Mouse (Mus musculus) stomach, embryonic 16.5 days (tissue): ENCODE results near the gene Rhox1. TPM values are rescaled to one million over a fixed set of nuclear protein-coding genes. Genes with fewer than 3 reads are reported as not detected.
A peak's percentile ranks its signal among the peaks of the same experiment; 100 is the strongest.
"Not testable (repeated sequence)": the region's sequence is repeated elsewhere in the genome, so short reads cannot be mapped to it uniquely, and the experiment has no call there.

Experiments used
- ATAC-seq: fragments of 200-750 bp; cut with Nextera tagmentation; 2 replicates; pipeline ENCODE4 v1.8.0; 2017; ENCODE audit warnings: moderate number of reproducible peaks, moderate TSS enrichment; ENCODE audit not compliant: insufficient read depth, low FRiP score
- H3K27ac ChIP-seq: fragments of 300-500 bp; sonication (generic); 2 replicates; pipeline ENCODE4 v1.5.1; 2014; ENCODE audit warnings: low read length
- H3K27me3 ChIP-seq: fragments of 300-500 bp; sonication (generic); 2 replicates; pipeline ENCODE4 v1.6.1; 2014; ENCODE audit warnings: low read length, control low read depth, mixed read lengths; ENCODE audit not compliant: control insufficient read depth, insufficient read depth
- H3K36me3 ChIP-seq: fragments of 300-500 bp; sonication (generic); 2 replicates; pipeline ENCODE4 v1.6.1; 2014; ENCODE audit warnings: low read length; ENCODE audit not compliant: control insufficient read depth, insufficient read depth
- H3K4me1 ChIP-seq: fragments of 300-500 bp; sonication (generic); 2 replicates; pipeline ENCODE4 v1.6.1; 2014; ENCODE audit warnings: low read length, control low read depth, mixed read lengths; ENCODE audit not compliant: control insufficient read depth, insufficient read depth
- H3K4me2 ChIP-seq: fragments of 300-500 bp; sonication (generic); 2 replicates; pipeline ENCODE4 v1.6.1; 2014; ENCODE audit warnings: low read depth, low read length, mixed read lengths
- H3K4me3 ChIP-seq: fragments of 300-500 bp; sonication (generic); replicated peaks from 2 replicates; pipeline ENCODE4 v1.5.1; 2014; ENCODE audit warnings: mild to moderate bottlenecking, low read length
- H3K9ac ChIP-seq: fragments of 300-500 bp; sonication (generic); 2 replicates; pipeline ENCODE4 v1.6.1; 2014; ENCODE audit warnings: low read length
- H3K9me3 ChIP-seq: fragments of 300-500 bp; sonication (generic); replicated peaks from 2 replicates; pipeline ENCODE4 v1.6.1; 2016; ENCODE audit warnings: low read length, control low read depth; ENCODE audit not compliant: control insufficient read depth
- WGBS: fragments of 180-500 bp; shearing (Covaris S2); extraction: QIAGEN DNeasy Blood & Tissue Kit; methylation state at CpG from one replicate; pipeline ENCODE4 v1.1.7; 2014; 5-methylcytosine and 5-hydroxymethylcytosine counted together
- polyA plus RNA-seq: library from polyadenylated mRNA; unstranded; fragments of >200 nt; fragmentation: Nextera tagmentation; extraction: Ambion mirVana; gene quantifications from 2 replicates; pipeline ENCODE4 v1.2.1, GENCODE M21; 2015

Rhox1 gene
- polyA plus RNA-seq: not detected in 2 replicates

- not testable (repeated sequence) for H3K36me3 ChIP-seq, H3K4me1 ChIP-seq, H3K9ac ChIP-seq, ATAC-seq, H3K4me2 ChIP-seq, H3K27ac ChIP-seq, H3K27me3 ChIP-seq, H3K4me3 ChIP-seq, H3K9me3 ChIP-seq
- WGBS: 50% methylated on average over 1 of the region's 1 CpGs
Measured at GRCm38 (mm10) chrX:37222158-37222557, at the start of gene Rhox1. Rhox1 (minus strand) TSS chrX:37222258.

- H3K36me3 ChIP-seq, H3K9me3 ChIP-seq, H3K27ac ChIP-seq, H3K27me3 ChIP-seq, H3K9ac ChIP-seq, H3K4me3 ChIP-seq, ATAC-seq, H3K4me2 ChIP-seq, H3K4me1 ChIP-seq: not testable (repeated sequence)
- WGBS: 95% methylated on average over 10 of the region's 19 CpGs
Measured at GRCm38 (mm10) chrX:37265038-37265437, 43.0 kb upstream of the Rhox1 start, which contains the start of gene Rhox4a. Rhox4a (plus strand) TSS chrX:37265338.

GRCm38 (mm10) chrX:37249619-37250018, 27.6 kb upstream of the Rhox1 start, which contains the start of gene Rhox3a:
Rhox3a (plus strand) TSS chrX:37249919.
- H3K27ac ChIP-seq, ATAC-seq: not testable (repeated sequence)
- 100% methylated on average over 1 of the region's 3 CpGs for WGBS

DNA sequence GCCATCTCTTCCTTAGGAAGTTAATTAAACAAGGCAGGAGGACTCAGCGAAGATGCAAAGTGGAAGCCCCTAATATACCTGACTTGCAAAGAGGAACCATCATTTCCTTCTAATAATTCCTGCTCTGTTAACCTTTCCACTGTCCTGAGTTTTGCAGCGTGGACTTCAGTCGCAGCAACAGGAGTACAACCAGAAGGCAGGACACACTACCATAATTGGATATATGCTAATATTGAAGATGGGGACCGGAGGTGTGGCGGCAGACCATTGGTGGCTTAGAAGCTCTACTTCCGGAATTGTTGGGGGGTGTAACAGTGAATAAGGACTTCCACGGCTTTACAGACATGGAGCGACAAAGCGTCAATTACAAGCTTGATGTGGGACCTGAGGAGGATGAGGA, 22.6 kb upstream of the Rhox1 start, which contains the start of gene Rhox2a:
TSS of gene Rhox2a (plus strand) at position 301 of the 400 bp plus-strand sequence.
- not testable (repeated sequence) for ATAC-seq, H3K9ac ChIP-seq, H3K4me2 ChIP-seq, H3K4me3 ChIP-seq, H3K9me3 ChIP-seq, H3K4me1 ChIP-seq, H3K36me3 ChIP-seq, H3K27me3 ChIP-seq, H3K27ac ChIP-seq
- WGBS: no CpG with 5 or more reads among the region's 9 CpGs

More at GRCm38 (mm10) chrX:37249619-37250018, 27.6 kb upstream of the Rhox1 start, which contains the start of gene Rhox3a:
- H3K4me2 ChIP-seq, H3K4me3 ChIP-seq, H3K9ac ChIP-seq, H3K4me1 ChIP-seq, H3K36me3 ChIP-seq, H3K27me3 ChIP-seq, H3K9me3 ChIP-seq: not testable (repeated sequence)

DNA sequence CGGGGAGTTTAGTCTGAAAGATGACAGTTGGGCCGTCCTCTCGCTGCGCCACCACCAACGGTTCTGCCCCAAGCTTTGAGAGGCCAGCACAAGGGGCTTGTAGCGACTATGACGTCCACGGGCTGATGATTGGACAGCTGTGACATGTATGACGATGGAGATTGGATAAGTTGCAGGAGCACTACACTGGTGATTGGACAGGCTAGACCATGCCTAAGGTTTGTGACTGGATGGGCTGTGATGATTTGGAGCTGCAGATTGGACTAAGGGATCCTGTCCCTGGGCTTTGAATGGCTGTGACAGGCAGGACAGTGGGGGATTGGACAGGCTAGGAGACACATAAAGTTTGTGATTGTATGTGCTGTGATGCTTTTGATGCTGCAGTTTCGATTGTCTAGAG, 11.1 kb downstream of the Rhox1 start, which contains the start of gene Gm9:
TSS of gene Gm9 (minus strand) at position 101 of the 400 bp plus-strand sequence.
- Histone ChIP-seq H3K4me2 (no peak within 1 kb of the TSS), H3K4me3 (no peak within 1 kb of the TSS), H3K36me3 (no peaks in the 10 kb centered on the region), H3K9ac (no peak within 1 kb of the TSS), H3K9me3 (no peaks in the 10 kb centered on the region), H3K4me1 (no peaks in the 10 kb centered on the region), H3K27ac (no peak within 1 kb of the TSS), H3K27me3 (no peaks in the 10 kb centered on the region)
- no peak for ATAC-seq
- 81% methylated on average over 10 of the region's 10 CpGs for WGBS

DNA sequence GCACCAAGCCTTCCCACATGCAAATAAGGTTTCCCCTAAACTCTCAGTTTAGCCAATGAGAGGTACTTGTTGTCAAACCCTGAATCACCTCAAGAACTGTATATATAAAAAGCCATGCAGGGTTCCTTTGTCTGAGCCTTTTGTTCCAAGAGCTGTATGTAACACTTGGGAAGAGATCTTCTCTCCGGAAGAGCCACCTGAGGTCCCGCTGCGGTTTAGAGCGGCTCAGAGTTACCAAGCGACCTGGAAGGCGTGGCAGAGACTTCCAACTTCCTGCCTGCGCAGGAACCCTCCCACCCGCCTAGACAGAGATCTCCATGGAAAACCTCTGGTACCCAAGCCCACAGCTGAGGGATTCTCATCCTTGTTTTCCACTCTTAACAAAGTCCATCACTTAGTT, 23.4 kb downstream of the Rhox1 start:
- H3K4me2 ChIP-seq: no peak overlapping the region
- no peaks in the 10 kb centered on the region for H3K4me1 ChIP-seq
- no peak overlapping the region for H3K9ac ChIP-seq
- 49% methylated on average over 8 of the region's 8 CpGs for WGBS
- no peaks in the 10 kb centered on the region for H3K9me3 ChIP-seq
- H3K27ac ChIP-seq: no peak overlapping the region
- no peak overlapping the region for H3K4me3 ChIP-seq
- no peaks in the 10 kb centered on the region for H3K36me3 ChIP-seq
- no peaks in the 10 kb centered on the region for H3K27me3 ChIP-seq
- ATAC-seq: no peak

DNA sequence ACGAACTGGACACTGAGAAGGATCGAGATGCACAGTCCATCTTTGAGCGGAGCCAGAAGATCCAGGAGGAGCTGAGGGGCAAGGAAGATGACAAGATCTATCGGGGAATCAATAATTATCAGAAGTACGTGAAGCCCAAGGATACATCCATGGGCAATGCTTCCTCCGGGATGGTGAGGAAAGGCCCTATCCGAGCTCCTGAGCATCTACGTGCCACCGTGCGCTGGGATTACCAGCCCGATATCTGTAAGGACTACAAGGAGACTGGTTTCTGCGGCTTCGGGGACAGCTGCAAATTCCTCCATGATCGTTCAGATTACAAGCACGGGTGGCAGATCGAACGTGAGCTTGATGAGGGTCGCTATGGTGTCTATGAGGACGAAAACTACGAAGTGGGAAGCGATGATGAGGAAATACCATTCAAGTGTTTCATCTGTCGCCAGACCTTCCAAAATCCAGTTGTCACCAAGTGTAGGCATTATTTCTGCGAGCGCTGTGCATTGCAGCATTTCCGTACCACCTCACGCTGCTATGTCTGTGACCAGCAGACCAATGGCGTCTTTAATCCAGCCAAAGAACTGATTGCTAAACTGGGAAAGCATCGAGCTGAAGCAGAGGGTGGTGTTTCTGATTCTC, 30.2 kb downstream of the Rhox1 start:
- ATAC-seq: no peak
- Histone ChIP-seq H3K4me2 (peak overlapping the region; percentile 61), H3K4me3 (peak overlapping the region; percentile 62), H3K4me1 (no peaks in the 10 kb centered on the region), H3K9me3 (no peaks in the 10 kb centered on the region), H3K36me3 (no peaks in the 10 kb centered on the region), H3K27me3 (no peaks in the 10 kb centered on the region), H3K9ac (peak overlapping the region; percentile 71), H3K27ac (no peak overlapping the region)
- 21% methylated on average over 28 of the region's 28 CpGs for WGBS

DNA sequence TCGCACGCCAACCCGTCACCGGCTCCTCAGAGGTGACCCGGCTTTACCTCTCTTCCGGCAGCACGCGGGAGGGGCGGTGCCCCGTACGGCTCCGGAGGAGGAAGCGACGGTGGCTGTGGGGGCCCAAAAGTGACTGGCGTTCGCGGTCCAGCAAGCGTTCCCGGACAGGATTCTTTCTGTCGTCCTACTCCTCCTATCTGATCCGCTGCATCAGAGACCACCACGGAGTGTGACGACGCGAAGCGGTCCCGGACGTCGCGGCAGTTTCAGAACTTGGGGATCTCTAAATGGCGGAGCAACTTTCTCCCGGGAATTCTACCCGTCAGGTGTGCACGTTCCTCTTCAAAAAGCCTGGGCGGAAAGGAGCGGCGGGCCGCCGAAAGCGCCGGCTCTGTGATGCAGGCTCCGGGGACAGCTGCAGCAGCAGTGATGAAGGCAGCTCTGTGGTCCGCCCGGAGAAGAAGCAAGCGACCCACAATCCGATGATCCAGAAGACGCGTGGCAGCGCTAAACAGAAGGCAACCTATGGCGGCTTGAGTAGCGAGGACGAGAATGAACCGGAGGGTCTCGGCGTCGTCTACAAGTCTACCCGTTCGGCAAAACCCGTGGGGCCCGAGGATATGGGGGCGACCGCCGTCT, 30.8 kb downstream of the Rhox1 start, which contains the start of the genes Ndufa1 and Rnf113a1:
TSS of gene Ndufa1 (minus strand) at position 59 of the 639 bp plus-strand sequence.
TSS of gene Rnf113a1 (plus strand) at position 141 of the 639 bp plus-strand sequence.
- Histone ChIP-seq H3K27me3 (no peaks in the 10 kb centered on the region), H3K9me3 (no peaks in the 10 kb centered on the region), H3K4me3 (peak within 1 kb of the TSS; percentile 62), H3K9ac (peak within 1 kb of the TSS; percentile 71), H3K4me2 (peak within 1 kb of the TSS; percentile 62), H3K36me3 (no peaks in the 10 kb centered on the region), H3K4me1 (no peaks in the 10 kb centered on the region), H3K27ac (peak within 1 kb of the TSS; percentile 13)
- ATAC-seq: peak; percentile 90
- 16% methylated on average over 63 of the region's 63 CpGs for WGBS

DNA sequence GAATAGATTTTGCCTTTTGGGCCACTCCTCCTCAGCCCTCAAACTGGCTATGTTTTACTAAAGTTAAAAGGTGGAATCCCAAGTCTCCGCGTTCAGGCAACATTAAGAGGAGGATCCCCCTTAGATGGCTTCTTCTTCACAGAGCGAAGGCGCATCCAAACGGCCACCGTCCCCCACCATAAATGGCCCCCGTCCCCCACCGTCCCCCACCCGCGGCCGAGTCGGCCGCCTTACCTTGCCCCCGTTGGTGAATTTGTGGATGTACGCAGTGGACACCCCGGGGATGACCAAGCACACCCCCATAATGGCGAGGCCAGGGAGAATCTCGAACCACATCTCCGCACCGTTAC, 31.3 kb downstream of the Rhox1 start:
- peak overlapping the region; percentile 62 for H3K4me2 ChIP-seq
- peak overlapping the region; percentile 71 for H3K9ac ChIP-seq
- no peaks in the 10 kb centered on the region for H3K9me3 ChIP-seq
- ATAC-seq: no peak
- H3K4me1 ChIP-seq: no peaks in the 10 kb centered on the region
- H3K4me3 ChIP-seq: peak overlapping the region; percentile 62
- H3K36me3 ChIP-seq: no peaks in the 10 kb centered on the region
- H3K27ac ChIP-seq: no peak overlapping the region
- 19% methylated on average over 20 of the region's 20 CpGs for WGBS
- no peaks in the 10 kb centered on the region for H3K27me3 ChIP-seq
